Mouse (Mus musculus) hindbrain, embryonic 10.5 days (tissue): ENCODE measurements around the gene Tkt. TPM values are rescaled to one million over a fixed set of nuclear protein-coding genes. Genes with fewer than 3 reads are reported as not detected.
A peak's percentile ranks its signal among the peaks of the same experiment; 100 is the strongest.

Source experiments
- DNase-seq: peaks from one replicate; pipeline ENCODE4 v3.0.0-alpha.2; 2017; ENCODE audit warnings: low spot score
- H3K27ac ChIP-seq: fragments of 300-500 bp; sonication (generic); 2 replicates; pipeline ENCODE4 v1.5.1; 2016; ENCODE audit warnings: mild to moderate bottlenecking, moderate library complexity
- H3K27me3 ChIP-seq: fragments of 300-500 bp; sonication (generic); 2 replicates; pipeline ENCODE4 v1.6.1; 2016; ENCODE audit warnings: mild to moderate bottlenecking; ENCODE audit not compliant: poor library complexity, insufficient read depth, severe bottlenecking
- H3K36me3 ChIP-seq: fragments of 300-500 bp; sonication (generic); 2 replicates; pipeline ENCODE4 v1.6.1; 2016; ENCODE audit warnings: mild to moderate bottlenecking, moderate library complexity
- H3K4me1 ChIP-seq: fragments of 300-500 bp; sonication (generic); replicated peaks from 2 replicates; pipeline ENCODE4 v1.6.1; 2016; ENCODE audit warnings: mild to moderate bottlenecking
- H3K4me3 ChIP-seq: fragments of 300-500 bp; sonication (generic); 2 replicates; pipeline ENCODE4 v1.5.1; 2016; ENCODE audit warnings: mild to moderate bottlenecking, moderate library complexity
- H3K9me3 ChIP-seq: fragments of 300-500 bp; sonication (generic); 2 replicates; pipeline ENCODE4 v1.6.1; 2016; ENCODE audit warnings: mild to moderate bottlenecking, moderate library complexity
- WGBS: fragments of 180-500 bp; shearing (Covaris S2); methylation state at CpG from one replicate; pipeline ENCODE4 v1.1.7; 2016; 5-methylcytosine and 5-hydroxymethylcytosine counted together
- polyA plus RNA-seq: library from polyadenylated mRNA; unstranded; fragments of >200 nt; fragmentation: Nextera tagmentation; extraction: Ambion mirVana; gene quantifications from 2 replicates; pipeline ENCODE4 v1.2.1, GENCODE M21; 2016

Gene Tkt
- polyA plus RNA-seq, 1 experiment from 2014 or later: 285 TPM

GRCm38 (mm10) chr14:30594092-30594695 lies 46.0 kb downstream of the Tkt start:
- Histone ChIP-seq H3K4me3 (peak overlapping the region; percentile 30), H3K27ac (peak overlapping the region; percentile 91), H3K4me1 (peaks cover 47% of the 10 kb centered on the region), H3K27me3 (0 out of 2 replicates have a peak, but pooled peaks cover 3% of the 10 kb centered on the region), H3K36me3 (peaks cover 17% of the 10 kb centered on the region), H3K9me3 (no peaks in the 10 kb centered on the region)
- DNase-seq: peak; percentile 79
- 33% methylated on average over 7 of the region's 7 CpGs for WGBS

DNA sequence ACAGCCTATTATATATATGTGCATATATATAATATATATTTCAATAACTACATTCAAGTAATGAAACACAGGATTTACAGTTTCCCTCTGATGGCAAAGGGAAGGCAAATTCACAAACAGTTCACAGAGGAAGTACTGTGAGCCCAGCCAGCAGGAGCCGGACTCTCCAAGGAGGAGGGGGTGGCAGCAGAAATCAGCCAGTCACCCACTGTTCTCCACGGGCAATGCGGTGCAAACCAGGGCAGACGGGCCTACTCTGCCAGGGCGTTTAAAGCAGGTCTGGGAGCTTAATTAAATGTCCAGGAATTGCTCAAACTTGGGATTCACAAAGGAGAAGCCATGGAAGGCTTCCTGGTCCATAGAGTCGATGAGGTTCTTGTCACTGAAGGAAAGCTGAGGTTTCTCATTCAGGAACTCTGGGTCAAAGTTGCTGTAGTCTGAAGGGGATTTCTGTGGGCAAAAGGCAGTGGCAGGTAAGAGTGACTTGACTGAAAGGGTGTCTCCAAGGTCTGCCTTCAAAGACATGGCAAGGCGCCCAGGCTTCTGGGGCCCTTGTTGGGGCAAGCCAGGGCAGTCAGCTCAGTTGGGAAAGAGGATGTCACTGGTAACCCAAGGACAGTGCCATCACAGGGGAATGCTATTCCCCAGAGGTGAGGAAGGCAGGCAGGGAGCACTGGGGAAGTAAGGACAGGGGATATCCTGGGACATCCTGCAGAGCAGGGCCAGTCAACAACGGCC lies 47.6 kb downstream of the Tkt start:
- WGBS: 89% methylated on average over 8 of the region's 8 CpGs
- DNase-seq: no peak

GRCm38 (mm10) chr14:30596407-30596806 lies 48.2 kb downstream of the Tkt start:
- Histone ChIP-seq H3K27me3 (0 out of 2 replicates have a peak, but pooled peaks cover 3% of the 10 kb centered on the region), H3K4me1 (peaks cover 27% of the 10 kb centered on the region), H3K4me3 (no peak overlapping the region), H3K27ac (no peak overlapping the region), H3K36me3 (peaks cover 36% of the 10 kb centered on the region), H3K9me3 (no peaks in the 10 kb centered on the region)
- WGBS: 90% methylated on average over 3 of the region's 3 CpGs
- no peak for DNase-seq

More for the DNA sequence above, 47.6 kb downstream of the Tkt start:
- H3K27me3 ChIP-seq: 0 out of 2 replicates have a peak, but pooled peaks cover 3% of the 10 kb centered on the region
- H3K9me3 ChIP-seq: no peaks in the 10 kb centered on the region
- peaks cover 29% of the 10 kb centered on the region for H3K36me3 ChIP-seq
- H3K4me3 ChIP-seq: no peak overlapping the region
- H3K4me1 ChIP-seq: peaks cover 33% of the 10 kb centered on the region
- H3K27ac ChIP-seq: peak overlapping the region; percentile 23; the same call in 1 of the 2 replicates

DNA sequence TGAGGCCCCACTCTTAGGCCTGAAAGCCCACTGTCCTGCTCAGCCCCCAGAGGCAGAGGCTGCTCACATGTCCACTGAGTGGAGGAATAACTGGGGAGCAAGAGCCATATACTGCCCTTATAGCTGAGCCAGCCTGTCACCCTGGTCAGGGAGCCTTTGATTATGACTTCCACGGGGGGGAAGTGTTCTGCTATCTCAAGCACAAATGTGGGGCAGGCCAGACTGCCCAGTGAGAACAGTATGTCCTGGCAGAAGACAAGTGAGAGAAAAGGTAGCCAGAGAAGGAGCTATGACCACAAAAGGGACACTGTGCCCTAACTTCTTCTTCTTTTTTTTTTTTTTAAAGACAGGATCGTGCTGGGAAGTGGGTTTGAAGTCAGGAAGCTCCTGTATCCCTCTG lies 49.0 kb downstream of the Tkt start:
- Histone ChIP-seq H3K27ac (no peak overlapping the region; the same call in 1 of the 2 replicates), H3K27me3 (no peaks in the 10 kb centered on the region), H3K9me3 (no peaks in the 10 kb centered on the region), H3K36me3 (peaks cover 43% of the 10 kb centered on the region), H3K4me3 (no peak overlapping the region), H3K4me1 (peaks cover 24% of the 10 kb centered on the region)
- no peak for DNase-seq
- WGBS: 79% methylated on average over 2 of the region's 2 CpGs

- Histone ChIP-seq H3K36me3 (peaks cover 38% of the 10 kb centered on the region), H3K4me1 (peaks cover 20% of the 10 kb centered on the region), H3K9me3 (no peaks in the 10 kb centered on the region), H3K27ac (no peak overlapping the region), H3K27me3 (no peaks in the 10 kb centered on the region), H3K4me3 (no peak overlapping the region)
- WGBS: 89% methylated on average over 5 of the region's 5 CpGs
- DNase-seq: no peak
Observed at GRCm38 (mm10) chr14:30606817-30607216, 58.7 kb downstream of the Tkt start.

- no peak overlapping the region for H3K4me3 ChIP-seq
- no peaks in the 10 kb centered on the region for H3K27me3 ChIP-seq
- 81% methylated on average over 4 of the region's 4 CpGs for whole genome bisulfite sequencing
- H3K9me3 ChIP-seq: no peaks in the 10 kb centered on the region
- H3K4me1 ChIP-seq: peaks cover 26% of the 10 kb centered on the region
- H3K36me3 ChIP-seq: peaks cover 29% of the 10 kb centered on the region
- no peak overlapping the region for H3K27ac ChIP-seq
- no peak for DNase-seq
Observed at GRCm38 (mm10) chr14:30607696-30608095, 59.5 kb downstream of the Tkt start.

- Histone ChIP-seq H3K36me3 (peaks cover 28% of the 10 kb centered on the region), H3K4me3 (no peak overlapping the region), H3K27ac (no peak overlapping the region), H3K9me3 (no peaks in the 10 kb centered on the region), H3K27me3 (no peaks in the 10 kb centered on the region), H3K4me1 (peaks cover 30% of the 10 kb centered on the region)
- no peak for DNase-seq
- WGBS: 90% methylated on average over 6 of the region's 6 CpGs
Observed at GRCm38 (mm10) chr14:30608176-30608575, 60.0 kb downstream of the Tkt start.

DNA sequence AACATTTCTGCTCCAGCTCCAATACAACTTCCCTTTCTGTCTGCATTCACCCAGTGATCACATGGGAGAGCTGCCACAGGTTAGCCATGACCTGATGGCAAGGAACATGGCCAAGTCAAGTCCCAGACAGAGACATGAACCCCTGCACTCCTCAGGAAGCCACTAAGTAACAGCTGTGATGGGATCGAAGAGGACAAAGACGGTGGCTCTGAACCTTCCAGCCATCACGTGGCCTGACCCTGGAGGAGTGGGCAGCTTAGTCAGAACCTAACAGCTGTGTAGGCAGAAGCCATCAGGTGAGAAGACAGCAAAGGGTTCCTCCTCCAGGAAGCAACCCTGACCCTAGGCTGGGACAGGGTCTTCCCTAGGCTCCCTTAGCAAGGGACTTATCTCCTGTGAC lies 61.3 kb downstream of the Tkt start:
- peaks cover 30% of the 10 kb centered on the region for H3K4me1 ChIP-seq
- 89% methylated on average over 3 of the region's 3 CpGs for WGBS
- H3K27me3 ChIP-seq: no peaks in the 10 kb centered on the region
- no peak overlapping the region for H3K27ac ChIP-seq
- peaks cover 28% of the 10 kb centered on the region for H3K36me3 ChIP-seq
- H3K9me3 ChIP-seq: no peaks in the 10 kb centered on the region
- H3K4me3 ChIP-seq: no peak overlapping the region
- DNase-seq: no peak

DNA sequence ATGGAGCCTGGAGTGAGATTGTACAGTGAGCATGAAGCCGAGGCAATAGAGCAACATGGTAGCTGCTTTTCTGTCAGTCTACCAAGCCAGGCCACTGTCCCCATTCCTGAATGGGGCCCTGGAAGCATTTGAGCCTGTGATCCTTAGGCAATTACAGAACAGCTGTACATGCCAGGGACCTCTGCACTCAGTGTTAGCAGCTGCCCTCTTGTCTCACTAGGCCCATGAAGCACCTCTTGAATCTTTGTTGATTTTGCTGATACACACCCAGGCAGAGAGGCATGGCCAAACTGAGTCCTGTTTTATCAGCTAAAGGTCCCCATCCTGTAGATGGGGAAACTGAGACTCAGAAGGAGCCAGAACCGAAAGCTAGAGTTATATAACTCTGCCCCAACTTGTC lies 62.1 kb downstream of the Tkt start:
- Histone ChIP-seq H3K4me1 (peaks cover 33% of the 10 kb centered on the region), H3K36me3 (peaks cover 28% of the 10 kb centered on the region), H3K9me3 (no peaks in the 10 kb centered on the region), H3K4me3 (no peak overlapping the region), H3K27me3 (no peaks in the 10 kb centered on the region), H3K27ac (no peak overlapping the region)
- DNase-seq: no peak
- 63% methylated on average over 2 of the region's 2 CpGs for WGBS

- peaks cover 22% of the 10 kb centered on the region for H3K36me3 ChIP-seq
- peak overlapping the region; percentile 62; the same call in 1 of the 2 replicates for H3K27ac ChIP-seq
- H3K9me3 ChIP-seq: no peaks in the 10 kb centered on the region
- 86% methylated on average over 3 of the region's 3 CpGs for WGBS
- no peak overlapping the region for H3K4me3 ChIP-seq
- H3K4me1 ChIP-seq: peaks cover 33% of the 10 kb centered on the region
- DNase-seq: no peak
- H3K27me3 ChIP-seq: no peaks in the 10 kb centered on the region
Observed at GRCm38 (mm10) chr14:30610940-30611339, 62.8 kb downstream of the Tkt start.

- Histone ChIP-seq H3K4me1 (peaks cover 31% of the 10 kb centered on the region), H3K27me3 (no peaks in the 10 kb centered on the region), H3K9me3 (no peaks in the 10 kb centered on the region), H3K36me3 (peaks cover 16% of the 10 kb centered on the region), H3K4me3 (no peak overlapping the region), H3K27ac (peak overlapping the region; percentile 19; the same call in 1 of the 2 replicates)
- DNase-seq: peak; percentile 83
- WGBS: 17% methylated on average over 7 of the region's 7 CpGs
Observed at GRCm38 (mm10) chr14:30612523-30612922, 64.4 kb downstream of the Tkt start.

GRCm38 (mm10) chr14:30612962-30613715 lies 65.0 kb downstream of the Tkt start:
- DNase-seq: no peak
- H3K4me3 ChIP-seq: no peak overlapping the region
- no peaks in the 10 kb centered on the region for H3K9me3 ChIP-seq
- H3K27me3 ChIP-seq: no peaks in the 10 kb centered on the region
- peak overlapping the region; percentile 19; the same call in 1 of the 2 replicates for H3K27ac ChIP-seq
- 80% methylated on average over 2 of the region's 2 CpGs for WGBS
- peaks cover 30% of the 10 kb centered on the region for H3K4me1 ChIP-seq
- peaks cover 12% of the 10 kb centered on the region; the same call in 1 of the 2 replicates for H3K36me3 ChIP-seq
